Mouse (Mus musculus) heart, embryonic 11.5 days (tissue): Measurements from ENCODE around the gene Pkd1l3. TPM values are rescaled to one million over a fixed set of nuclear protein-coding genes. Genes with fewer than 3 reads are reported as not detected.

ENCODE experiments used
- ATAC-seq: fragments of 200-750 bp; cut with Nextera tagmentation; replicated peaks from 2 replicates; pipeline ENCODE4 v1.8.0; 2017; ENCODE audit warnings: moderate library complexity; ENCODE audit not compliant: insufficient number of reproducible peaks, low FRiP score, low TSS enrichment
- H3K27ac ChIP-seq: fragments of 300-500 bp; sonication (generic); 2 replicates; pipeline ENCODE4 v1.5.1; 2014; ENCODE audit warnings: mild to moderate bottlenecking, low read depth, low read length
- H3K27me3 ChIP-seq: fragments of 300-500 bp; sonication (generic); 2 replicates; pipeline ENCODE4 v1.6.1; 2014; ENCODE audit warnings: mild to moderate bottlenecking, low read length, mixed read lengths; ENCODE audit not compliant: control insufficient read depth, insufficient read depth
- H3K36me3 ChIP-seq: fragments of 300-500 bp; sonication (generic); 2 replicates; pipeline ENCODE4 v1.6.1; 2014; ENCODE audit warnings: mild to moderate bottlenecking, low read length, moderate library complexity, mixed read lengths; ENCODE audit not compliant: control insufficient read depth, insufficient read depth
- H3K4me1 ChIP-seq: fragments of 300-500 bp; sonication (generic); 2 replicates; pipeline ENCODE4 v1.6.1; 2014; ENCODE audit warnings: low read length; ENCODE audit not compliant: control insufficient read depth, insufficient read depth
- H3K4me2 ChIP-seq: fragments of 300-500 bp; sonication (generic); 2 replicates; pipeline ENCODE4 v1.6.1; 2014; ENCODE audit warnings: mild to moderate bottlenecking, moderate library complexity
- H3K4me3 ChIP-seq: fragments of 300-500 bp; sonication (generic); 2 replicates; pipeline ENCODE4 v1.5.1; 2014; ENCODE audit warnings: low read depth, low read length
- H3K9ac ChIP-seq: fragments of 300-500 bp; sonication (generic); 2 replicates; pipeline ENCODE4 v1.6.1; 2014; ENCODE audit warnings: mild to moderate bottlenecking, low read depth, low read length, moderate library complexity
- H3K9me3 ChIP-seq: fragments of 300-500 bp; sonication (generic); replicated peaks from 2 replicates; pipeline ENCODE4 v1.6.1; 2016; ENCODE audit warnings: low read length; ENCODE audit not compliant: control insufficient read depth
- WGBS: fragments of 180-500 bp; shearing (Covaris S2); extraction: QIAGEN DNeasy Blood & Tissue Kit; methylation state at CpG from one replicate; pipeline ENCODE4 v1.1.7; 2014; ENCODE audit not compliant: insufficient replicate concordance; 5-methylcytosine and 5-hydroxymethylcytosine counted together
- polyA plus RNA-seq: library from polyadenylated mRNA; unstranded; fragments of >200 nt; fragmentation: Nextera tagmentation; extraction: Ambion mirVana; gene quantifications from 2 replicates; pipeline ENCODE4 v1.2.1, GENCODE M21; 2014

Gene Pkd1l3
- polyA plus RNA-seq, 1 experiment from 2014 or later: 0.34 TPM

- Histone ChIP-seq H3K36me3 (no peaks in the 10 kb centered on the region), H3K9ac (no peak overlapping the region), H3K27ac (no peak overlapping the region), H3K9me3 (no peaks in the 10 kb centered on the region), H3K4me3 (no peak overlapping the region), H3K27me3 (no peaks in the 10 kb centered on the region; the same call in 1 of the 2 replicates), H3K4me2 (no peak overlapping the region), H3K4me1 (no peaks in the 10 kb centered on the region)
- no peak for ATAC-seq
- WGBS: 62% methylated on average over 11 of the region's 11 CpGs
These were observed 33.0 kb downstream of the Pkd1l3 start for GRCm38 (mm10) chr8:109647331-109647730.

- Histone ChIP-seq H3K4me3 (no peak overlapping the region), H3K9ac (no peak overlapping the region), H3K9me3 (no peaks in the 10 kb centered on the region), H3K27me3 (no peaks in the 10 kb centered on the region), H3K27ac (no peak overlapping the region), H3K4me2 (no peak overlapping the region), H3K4me1 (no peaks in the 10 kb centered on the region), H3K36me3 (no peaks in the 10 kb centered on the region)
- 43% methylated on average over 7 of the region's 7 CpGs for WGBS
- no peak for ATAC-seq
These were observed 34.2 kb downstream of the Pkd1l3 start for GRCm38 (mm10) chr8:109648469-109648868.

- Histone ChIP-seq H3K4me2 (no peak overlapping the region), H3K9me3 (no peaks in the 10 kb centered on the region), H3K4me1 (no peaks in the 10 kb centered on the region), H3K9ac (no peak overlapping the region), H3K27ac (no peak overlapping the region), H3K27me3 (no peaks in the 10 kb centered on the region), H3K36me3 (no peaks in the 10 kb centered on the region), H3K4me3 (no peak overlapping the region)
- 74% methylated on average over 10 of the region's 10 CpGs for WGBS
- ATAC-seq: no peak
These were observed 36.5 kb downstream of the Pkd1l3 start for GRCm38 (mm10) chr8:109650801-109651200.

GRCm38 (mm10) chr8:109656860-109657259, 42.5 kb downstream of the Pkd1l3 start:
- H3K36me3 ChIP-seq: no peaks in the 10 kb centered on the region
- no peak for ATAC-seq
- 78% methylated on average over 3 of the region's 3 CpGs for WGBS
- H3K9ac ChIP-seq: no peak overlapping the region
- no peak overlapping the region for H3K27ac ChIP-seq
- no peak overlapping the region for H3K4me2 ChIP-seq
- no peaks in the 10 kb centered on the region for H3K4me1 ChIP-seq
- no peaks in the 10 kb centered on the region for H3K27me3 ChIP-seq
- no peak overlapping the region for H3K4me3 ChIP-seq
- no peaks in the 10 kb centered on the region for H3K9me3 ChIP-seq

GRCm38 (mm10) chr8:109662328-109662727, 48.0 kb downstream of the Pkd1l3 start:
- no peaks in the 10 kb centered on the region for H3K4me1 ChIP-seq
- H3K4me3 ChIP-seq: no peak overlapping the region
- no peaks in the 10 kb centered on the region for H3K27me3 ChIP-seq
- H3K9ac ChIP-seq: no peak overlapping the region
- no peak overlapping the region for H3K4me2 ChIP-seq
- no peaks in the 10 kb centered on the region for H3K36me3 ChIP-seq
- no peaks in the 10 kb centered on the region for H3K9me3 ChIP-seq
- H3K27ac ChIP-seq: no peak overlapping the region
- 78% methylated on average over 3 of the region's 3 CpGs for WGBS
- no peak for ATAC-seq

- no peak for ATAC-seq
- Histone ChIP-seq H3K9me3 (no peaks in the 10 kb centered on the region), H3K27me3 (no peaks in the 10 kb centered on the region), H3K36me3 (peaks cover 13% of the 10 kb centered on the region), H3K4me1 (no peaks in the 10 kb centered on the region), H3K4me2 (no peak overlapping the region), H3K27ac (no peak overlapping the region), H3K9ac (no peak overlapping the region), H3K4me3 (no peak overlapping the region)
- 73% methylated on average over 5 of the region's 5 CpGs for WGBS
These were observed 52.3 kb downstream of the Pkd1l3 start for GRCm38 (mm10) chr8:109666616-109667015.

GRCm38 (mm10) chr8:109672656-109673055, 58.3 kb downstream of the Pkd1l3 start:
- H3K36me3 ChIP-seq: peaks cover 43% of the 10 kb centered on the region
- H3K9me3 ChIP-seq: no peaks in the 10 kb centered on the region
- 88% methylated on average over 5 of the region's 5 CpGs for WGBS

GRCm38 (mm10) chr8:109673596-109673995, 59.3 kb downstream of the Pkd1l3 start:
- no peaks in the 10 kb centered on the region for H3K27me3 ChIP-seq
- no peak overlapping the region for H3K4me3 ChIP-seq
- H3K27ac ChIP-seq: no peak overlapping the region
- H3K9ac ChIP-seq: no peak overlapping the region
- ATAC-seq: no peak
- no peaks in the 10 kb centered on the region for H3K9me3 ChIP-seq
- H3K4me1 ChIP-seq: no peaks in the 10 kb centered on the region
- H3K4me2 ChIP-seq: no peak overlapping the region
- WGBS: 87% methylated on average over 2 of the region's 2 CpGs
- H3K36me3 ChIP-seq: peaks cover 44% of the 10 kb centered on the region

More at GRCm38 (mm10) chr8:109672656-109673055, 58.3 kb downstream of the Pkd1l3 start:
- Histone ChIP-seq H3K27me3 (no peaks in the 10 kb centered on the region), H3K4me1 (no peaks in the 10 kb centered on the region), H3K4me3 (no peak overlapping the region), H3K27ac (no peak overlapping the region), H3K4me2 (no peak overlapping the region), H3K9ac (no peak overlapping the region)
- no peak for ATAC-seq

GRCm38 (mm10) chr8:109675896-109676643, 61.8 kb downstream of the Pkd1l3 start:
- Histone ChIP-seq H3K4me2 (no peak overlapping the region), H3K9ac (no peak overlapping the region), H3K4me1 (no peaks in the 10 kb centered on the region), H3K27me3 (no peaks in the 10 kb centered on the region), H3K27ac (no peak overlapping the region), H3K4me3 (no peak overlapping the region), H3K9me3 (no peaks in the 10 kb centered on the region), H3K36me3 (peaks cover 49% of the 10 kb centered on the region)
- no peak for ATAC-seq
- 93% methylated on average over 9 of the region's 9 CpGs for WGBS
